Mouse (Mus musculus) midbrain, embryonic 14.5 days (tissue): ENCODE data around the gene Gimap4. TPM values are rescaled to one million over a fixed set of nuclear protein-coding genes. Genes with fewer than 3 reads are reported as not detected.

Source experiments
- ATAC-seq: fragments of 200-750 bp; cut with Nextera tagmentation; 2 replicates; pipeline ENCODE4 v1.8.0; 2017; ENCODE audit warnings: moderate number of reproducible peaks, moderate library complexity; ENCODE audit not compliant: low FRiP score, low TSS enrichment
- DNase-seq: peaks from one replicate; pipeline ENCODE4 v3.0.0-alpha.2; 2015
- H3K27ac ChIP-seq: fragments of 300-500 bp; sonication (generic); replicated peaks from 2 replicates; pipeline ENCODE4 v1.5.1; 2014; ENCODE audit warnings: mild to moderate bottlenecking, low read depth, low read length, moderate library complexity
- H3K27me3 ChIP-seq: fragments of 300-500 bp; sonication (generic); 2 replicates; pipeline ENCODE4 v1.6.1; 2014; ENCODE audit warnings: low read length, control low read depth, mixed read lengths; ENCODE audit not compliant: control insufficient read depth, insufficient read depth
- H3K36me3 ChIP-seq: fragments of 300-500 bp; sonication (generic); 2 replicates; pipeline ENCODE4 v1.6.1; 2014; ENCODE audit warnings: low read length, control low read depth; ENCODE audit not compliant: control insufficient read depth, insufficient read depth
- H3K4me1 ChIP-seq: fragments of 300-500 bp; sonication (generic); 2 replicates; pipeline ENCODE4 v1.6.1; 2014; ENCODE audit warnings: mild to moderate bottlenecking, antibody characterized with exemption, low read length, control low read depth; ENCODE audit not compliant: control insufficient read depth, insufficient read depth
- H3K4me2 ChIP-seq: fragments of 300-500 bp; sonication (generic); 2 replicates; pipeline ENCODE4 v1.6.1; 2014; ENCODE audit warnings: mild to moderate bottlenecking, low read length, moderate library complexity
- H3K4me3 ChIP-seq: fragments of 300-500 bp; sonication (generic); replicated peaks from 2 replicates; pipeline ENCODE4 v1.5.1; 2014; ENCODE audit warnings: low read depth, low read length
- H3K9ac ChIP-seq: fragments of 300-500 bp; sonication (generic); replicated peaks from 2 replicates; pipeline ENCODE4 v1.6.1; 2014; ENCODE audit warnings: mild to moderate bottlenecking, low read length, moderate library complexity
- H3K9me3 ChIP-seq: fragments of 300-500 bp; sonication (generic); 2 replicates; pipeline ENCODE4 v1.6.1; 2016; ENCODE audit warnings: low read length, control low read depth, mixed read lengths; ENCODE audit not compliant: control insufficient read depth
- whole genome bisulfite sequencing: fragments of 180-500 bp; shearing (Covaris S2); extraction: QIAGEN DNeasy Blood & Tissue Kit; methylation state at CpG from one replicate; pipeline ENCODE4 v1.1.7; 2014; 5-methylcytosine and 5-hydroxymethylcytosine counted together
- polyA plus RNA-seq: library from polyadenylated mRNA; unstranded; fragments of >200 nt; fragmentation: Nextera tagmentation; extraction: Ambion mirVana; gene quantifications from 2 replicates; pipeline ENCODE4 v1.2.1, GENCODE M21; 2014

Gimap4 gene
- polyA plus RNA-seq, 1 experiment from 2014 or later: 1.4 TPM

DNA sequence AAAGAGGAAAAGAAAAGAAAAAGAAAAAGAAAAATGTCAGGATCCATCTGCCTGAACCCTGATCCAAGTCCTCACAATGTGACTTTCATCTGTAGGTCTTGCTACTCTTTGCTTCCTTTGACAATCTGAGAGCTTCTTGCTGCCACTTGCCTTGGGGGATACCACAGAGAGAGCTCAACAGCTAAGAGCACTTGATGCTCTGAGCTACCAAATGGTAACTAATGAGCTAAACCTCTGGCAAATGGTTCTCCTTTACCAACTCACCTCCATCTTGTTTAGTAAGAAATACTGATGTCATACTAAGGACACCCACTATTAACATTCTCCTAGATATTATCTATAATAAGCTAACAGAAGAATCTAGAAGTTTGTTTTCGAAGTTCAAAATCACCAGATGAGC lies 49.3 kb downstream of the Gimap4 start:
- no peaks in the 10 kb centered on the region for H3K27me3 ChIP-seq
- H3K9ac ChIP-seq: no peak overlapping the region
- no peaks in the 10 kb centered on the region for H3K36me3 ChIP-seq
- H3K9me3 ChIP-seq: no peaks in the 10 kb centered on the region
- no peaks in the 10 kb centered on the region for H3K4me1 ChIP-seq
- DNase-seq (no peak), ATAC-seq (no peak)
- no peak overlapping the region for H3K4me3 ChIP-seq
- WGBS: 83% methylated on average over 1 of the region's 1 CpGs
- no peak overlapping the region for H3K4me2 ChIP-seq
- no peak overlapping the region for H3K27ac ChIP-seq

DNA sequence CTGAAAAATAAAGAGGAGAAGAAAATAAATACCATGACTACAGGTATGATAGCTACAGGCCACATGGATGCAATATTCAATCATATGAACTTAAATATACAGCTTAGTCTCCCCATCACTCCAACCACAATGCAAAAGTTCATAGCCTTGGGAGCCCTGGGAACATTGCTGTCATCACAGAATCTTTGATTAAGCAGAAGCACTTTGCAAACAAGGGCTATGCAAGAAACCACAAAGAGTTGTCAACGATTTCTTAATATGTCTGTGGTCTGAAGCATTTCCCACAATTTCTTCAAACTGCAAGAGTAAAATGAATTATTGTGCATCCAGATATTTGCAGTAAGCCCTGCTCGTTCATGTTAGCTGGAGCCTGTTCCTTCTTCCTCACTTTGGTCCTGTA lies 52.7 kb downstream of the Gimap4 start:
- Histone ChIP-seq H3K9me3 (no peaks in the 10 kb centered on the region), H3K27ac (no peak overlapping the region), H3K9ac (no peak overlapping the region), H3K4me2 (no peak overlapping the region), H3K4me1 (no peaks in the 10 kb centered on the region), H3K4me3 (no peak overlapping the region), H3K36me3 (no peaks in the 10 kb centered on the region), H3K27me3 (0 out of 2 replicates have a peak, but pooled peaks cover 3% of the 10 kb centered on the region)
- ATAC-seq (no peak), DNase-seq (no peak)
- 79% methylated on average over 2 of the region's 2 CpGs for WGBS

DNA sequence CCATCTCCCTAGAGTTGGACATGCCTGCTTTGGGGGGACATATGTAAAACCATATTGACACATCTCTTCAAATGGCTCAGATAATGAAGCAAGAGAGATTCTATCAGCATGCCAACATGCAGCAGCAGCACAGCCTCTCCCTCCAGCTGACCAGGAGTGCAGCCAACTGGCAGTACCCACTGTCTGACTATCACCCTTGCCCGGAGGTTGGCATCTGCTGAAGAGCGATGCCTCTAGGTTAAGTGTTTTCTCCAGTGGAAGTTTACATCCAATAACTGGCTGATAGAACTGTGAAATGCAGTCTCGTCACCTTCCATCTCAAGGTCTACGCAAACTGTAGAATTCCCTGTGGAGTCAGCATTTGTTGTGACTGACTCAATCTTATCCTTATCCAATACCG lies 53.3 kb downstream of the Gimap4 start:
- Histone ChIP-seq H3K4me3 (no peak overlapping the region), H3K9me3 (no peaks in the 10 kb centered on the region), H3K36me3 (no peaks in the 10 kb centered on the region), H3K4me2 (no peak overlapping the region), H3K4me1 (no peaks in the 10 kb centered on the region), H3K27me3 (peaks cover 9% of the 10 kb centered on the region; the same call in 1 of the 2 replicates), H3K9ac (no peak overlapping the region), H3K27ac (no peak overlapping the region)
- ATAC-seq: no peak
- WGBS: 94% methylated on average over 5 of the region's 5 CpGs
- no peak for DNase-seq

DNA sequence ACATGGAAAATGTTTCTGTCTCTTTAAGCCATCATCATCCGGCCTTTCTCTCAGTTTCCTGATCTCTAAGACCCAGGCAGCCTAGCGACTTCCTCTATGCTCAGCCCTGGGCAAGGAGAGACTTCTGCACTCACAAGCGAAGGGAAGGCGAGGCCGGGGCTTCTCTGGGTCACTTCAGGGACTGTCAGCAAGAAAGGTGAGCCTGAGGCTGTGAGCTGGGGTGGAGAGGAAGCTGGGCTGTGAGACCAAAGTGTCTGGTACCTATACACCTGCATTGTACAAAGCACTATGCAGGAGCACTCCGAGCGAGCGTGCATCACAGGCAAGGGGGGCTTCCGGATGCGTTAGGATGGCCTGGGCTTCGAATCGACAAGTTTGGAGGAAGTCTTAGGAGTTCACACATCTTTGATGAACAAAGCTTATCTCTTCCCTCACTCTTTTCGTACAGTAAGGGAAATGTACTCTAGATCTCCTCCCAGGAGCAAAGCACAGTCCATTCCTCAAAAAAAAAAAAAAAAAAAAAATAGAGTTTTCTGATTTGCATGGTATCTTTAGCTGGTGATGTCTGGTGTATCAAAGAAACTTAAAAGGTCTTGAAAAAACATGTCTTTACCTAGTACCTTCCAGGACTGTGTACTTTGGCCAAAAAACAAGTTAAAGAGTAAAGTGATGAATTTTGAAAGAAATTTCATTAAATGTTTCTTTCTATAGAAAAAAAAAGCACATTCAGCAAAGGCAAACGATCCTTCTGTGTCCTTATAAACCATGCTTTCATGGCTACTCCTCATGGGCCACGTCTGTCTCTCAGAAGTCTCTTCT lies 54.8 kb downstream of the Gimap4 start, which contains the start of gene Gimap1:
TSS of gene Gimap1 (plus strand) at position 94 of the 819 bp plus-strand sequence.
- Histone ChIP-seq H3K27ac (no peak within 1 kb of the TSS), H3K27me3 (peaks cover 17% of the 10 kb centered on the region), H3K4me3 (no peak within 1 kb of the TSS), H3K4me2 (no peak within 1 kb of the TSS), H3K4me1 (no peaks in the 10 kb centered on the region), H3K36me3 (no peaks in the 10 kb centered on the region), H3K9me3 (no peaks in the 10 kb centered on the region), H3K9ac (no peak within 1 kb of the TSS)
- DNase-seq: no peak
- ATAC-seq: no peak
- 83% methylated on average over 15 of the region's 15 CpGs for WGBS

DNA sequence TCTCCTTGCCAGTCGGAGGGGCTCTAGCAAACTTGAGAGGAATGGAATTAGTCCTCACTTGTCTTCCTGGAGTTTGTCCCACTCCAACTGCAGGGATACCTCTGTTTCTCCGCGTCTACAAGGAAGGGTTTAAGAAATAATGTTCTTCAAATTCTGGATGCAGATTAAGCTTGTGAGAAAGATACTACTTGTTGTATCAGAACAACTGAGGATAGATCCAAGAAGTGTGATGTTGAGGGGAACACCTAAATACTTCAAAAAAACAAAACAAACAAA lies 55.4 kb downstream of the Gimap4 start:
- ATAC-seq (no peak), DNase-seq (no peak)
- no peak overlapping the region for H3K4me3 ChIP-seq
- peaks cover 17% of the 10 kb centered on the region for H3K27me3 ChIP-seq
- H3K4me2 ChIP-seq: no peak overlapping the region
- H3K9me3 ChIP-seq: no peaks in the 10 kb centered on the region
- no peaks in the 10 kb centered on the region for H3K36me3 ChIP-seq
- 93% methylated on average over 3 of the region's 3 CpGs for WGBS
- H3K27ac ChIP-seq: no peak overlapping the region
- no peaks in the 10 kb centered on the region for H3K4me1 ChIP-seq
- no peak overlapping the region for H3K9ac ChIP-seq

DNA sequence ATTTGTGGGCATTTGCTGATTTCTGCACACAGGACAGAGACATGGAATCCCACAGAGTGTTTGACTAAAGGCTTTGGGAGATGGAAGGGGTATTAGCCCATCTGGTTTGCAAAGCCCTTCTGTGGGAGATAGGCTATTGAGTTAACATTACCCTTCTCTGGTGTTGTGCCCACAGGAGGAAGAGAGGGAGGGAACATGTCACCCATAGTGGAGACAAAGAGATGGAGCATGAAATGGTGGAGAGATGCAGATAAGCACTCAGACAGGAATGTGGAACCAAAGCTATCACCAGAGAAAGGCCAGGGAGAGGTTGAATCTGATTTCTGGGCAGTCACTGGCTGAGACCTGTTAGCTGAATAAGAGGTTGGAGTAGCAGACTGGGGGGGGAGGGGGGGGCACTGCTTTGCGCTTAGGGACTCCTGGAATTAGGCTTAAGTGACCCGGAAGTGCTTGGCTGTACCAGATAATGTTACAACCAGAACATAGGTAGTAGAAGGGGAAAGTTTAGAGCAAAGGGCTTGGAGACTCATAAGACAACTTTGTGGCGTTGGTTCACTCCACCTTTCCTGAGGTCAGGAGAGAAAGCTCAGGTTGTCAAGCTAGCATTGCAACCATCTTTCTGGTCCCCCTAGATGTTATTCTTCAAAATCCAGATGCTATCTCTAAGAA lies 56.3 kb downstream of the Gimap4 start:
- Histone ChIP-seq H3K27ac (no peak overlapping the region), H3K4me1 (no peaks in the 10 kb centered on the region), H3K27me3 (peaks cover 17% of the 10 kb centered on the region), H3K4me3 (no peak overlapping the region), H3K36me3 (no peaks in the 10 kb centered on the region), H3K9ac (no peak overlapping the region), H3K4me2 (no peak overlapping the region), H3K9me3 (no peaks in the 10 kb centered on the region)
- no peak for ATAC-seq
- 79% methylated on average over 3 of the region's 3 CpGs for WGBS
- no peak for DNase-seq

DNA sequence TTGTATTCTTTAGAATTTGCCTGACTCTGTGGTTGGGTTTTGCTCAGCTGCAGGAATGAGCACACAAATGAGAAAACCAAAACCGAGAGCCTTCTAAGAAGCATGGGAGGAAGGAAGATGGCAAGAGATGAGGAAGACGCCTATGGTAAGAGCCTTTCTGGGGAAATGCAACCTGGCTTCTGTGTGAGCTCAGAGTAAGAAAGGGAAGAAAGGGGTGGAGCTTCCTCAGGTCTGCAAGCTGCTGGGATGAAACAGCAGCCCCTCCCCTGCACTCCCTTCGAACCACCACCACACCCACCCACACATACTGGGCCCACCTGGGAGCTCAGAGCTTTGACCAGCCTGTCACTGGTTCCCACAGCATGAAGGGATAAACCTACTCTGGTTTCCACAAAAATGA lies 56.9 kb downstream of the Gimap4 start:
- H3K27ac ChIP-seq: no peak overlapping the region
- peaks cover 17% of the 10 kb centered on the region for H3K27me3 ChIP-seq
- no peaks in the 10 kb centered on the region for H3K9me3 ChIP-seq
- H3K4me1 ChIP-seq: no peaks in the 10 kb centered on the region
- H3K36me3 ChIP-seq: no peaks in the 10 kb centered on the region
- DNase-seq (no peak), ATAC-seq (no peak)
- WGBS: 15% methylated on average over 3 of the region's 3 CpGs
- no peak overlapping the region for H3K4me2 ChIP-seq
- no peak overlapping the region for H3K9ac ChIP-seq
- H3K4me3 ChIP-seq: no peak overlapping the region
